Mouse (Mus musculus) kidney, postnatal 0 days (tissue): ENCODE measurements around the gene Rnasel. TPM values are rescaled to one million over a fixed set of nuclear protein-coding genes. Genes with fewer than 3 reads are reported as not detected.

Experiments
- ATAC-seq: fragments of 200-750 bp; cut with Nextera tagmentation; replicated peaks from 2 replicates; pipeline ENCODE4 v1.8.0; 2017; ENCODE audit warnings: low read depth, moderate number of reproducible peaks, moderate TSS enrichment, moderate library complexity; ENCODE audit not compliant: low FRiP score
- DNase-seq: peaks from one replicate; pipeline ENCODE4 v3.0.0-alpha.2; 2016; ENCODE audit warnings: low spot score
- H3K27ac ChIP-seq: fragments of 300-500 bp; sonication (generic); 2 replicates; pipeline ENCODE4 v1.5.1; 2014; ENCODE audit warnings: mild to moderate bottlenecking
- H3K27me3 ChIP-seq: fragments of 300-500 bp; sonication (generic); 2 replicates; pipeline ENCODE4 v1.6.1; 2014; ENCODE audit warnings: low read length, mixed read lengths; ENCODE audit not compliant: insufficient read depth
- H3K36me3 ChIP-seq: fragments of 300-500 bp; sonication (generic); 2 replicates; pipeline ENCODE4 v1.6.1; 2014; ENCODE audit warnings: low read length, mixed read lengths; ENCODE audit not compliant: insufficient read depth
- H3K4me1 ChIP-seq: fragments of 300-500 bp; sonication (generic); replicated peaks from 2 replicates; pipeline ENCODE4 v1.6.1; 2014; ENCODE audit warnings: antibody characterized with exemption, low read length, mixed read lengths; ENCODE audit not compliant: insufficient read depth
- H3K4me2 ChIP-seq: fragments of 300-500 bp; sonication (generic); 2 replicates; pipeline ENCODE4 v1.6.1; 2014; ENCODE audit warnings: mild to moderate bottlenecking, low read length, moderate library complexity, mixed read lengths
- H3K4me3 ChIP-seq: fragments of 300-500 bp; sonication (generic); replicated peaks from 2 replicates; pipeline ENCODE4 v1.5.1; 2014; ENCODE audit warnings: low read depth, low read length
- H3K9ac ChIP-seq: fragments of 300-500 bp; sonication (generic); 2 replicates; pipeline ENCODE4 v1.6.1; 2014; ENCODE audit warnings: low read depth, low read length
- H3K9me3 ChIP-seq: fragments of 300-500 bp; sonication (generic); replicated peaks from 2 replicates; pipeline ENCODE4 v1.6.1; 2016; ENCODE audit warnings: low read length, inconsistent platforms, mixed read lengths
- CTCF ChIP-seq: IDR thresholded peaks from 2 replicates; pipeline ENCODE4 v1.5.1; 2016; ENCODE audit warnings: antibody characterized with exemption, low read depth, mild to moderate bottlenecking, moderate library complexity
- WGBS: fragments of 180-500 bp; shearing (Covaris S2); extraction: QIAGEN DNeasy Blood & Tissue Kit; methylation state at CpG from one replicate; pipeline ENCODE4 v1.1.7; 2014; 5-methylcytosine and 5-hydroxymethylcytosine counted together
- polyA plus RNA-seq: library from polyadenylated mRNA; unstranded; fragments of >200 nt; fragmentation: Nextera tagmentation; extraction: Ambion mirVana; gene quantifications from 2 replicates; pipeline ENCODE4 v1.2.1, GENCODE M21; 2015

The Rnasel gene
- polyA plus RNA-seq, 1 experiment from 2014 or later = 10.8 TPM

DNA sequence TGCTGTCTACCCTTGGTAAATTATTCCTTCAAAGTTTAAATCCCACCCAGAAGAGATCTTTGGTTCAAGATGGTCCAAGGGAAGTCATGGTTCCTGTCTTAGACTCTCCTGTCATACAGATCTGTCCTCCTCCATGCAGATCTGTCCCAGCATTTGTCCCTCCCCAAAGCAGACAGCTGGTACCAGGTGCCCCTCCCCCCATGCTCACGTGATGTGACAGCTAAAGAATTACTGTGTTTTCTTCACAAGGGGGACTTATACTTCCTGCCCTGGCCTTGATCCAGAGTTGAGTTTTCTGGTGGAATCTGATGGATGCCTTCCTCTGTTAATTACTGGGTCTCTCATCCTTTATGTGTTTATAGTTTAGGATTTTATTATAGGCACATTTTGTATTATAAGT, 677 bp upstream of the Rnasel start:
- ATAC-seq = no peak; the same call in 1 of the 2 replicates
- 0% methylated on average over 1 of the region's 1 CpGs for WGBS
- H3K36me3 ChIP-seq = no peaks in the 10 kb centered on the region

DNA sequence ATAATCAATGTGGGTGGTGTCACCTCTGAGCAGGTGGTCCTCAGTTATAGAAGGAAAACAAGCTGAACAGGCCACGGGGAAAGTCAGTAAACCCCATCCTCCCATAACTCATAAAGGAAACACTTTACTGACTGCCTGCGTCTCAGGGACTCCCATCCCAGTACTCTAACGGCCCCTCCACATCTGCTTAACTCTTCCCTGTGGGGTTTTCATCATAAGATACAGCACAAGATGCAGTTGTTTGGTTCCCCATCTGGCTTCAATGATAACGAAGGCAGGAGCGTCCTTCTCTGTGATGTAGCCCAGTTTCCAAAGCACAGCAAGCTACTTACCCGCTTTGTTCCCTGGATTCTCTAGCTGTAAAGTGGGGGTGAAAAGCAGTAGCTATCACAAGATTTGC, 828 bp downstream of the Rnasel start:
- Histone ChIP-seq H3K4me1 (peaks cover 12% of the 10 kb centered on the region; the same call in 1 of the 2 replicates), H3K4me3 (peak overlapping the region; percentile 41; the same call in 1 of the 2 replicates), H3K27ac (peak overlapping the region; percentile 73), H3K9me3 (no peaks in the 10 kb centered on the region), H3K9ac (peak overlapping the region; percentile 60; the same call in 1 of the 2 replicates), H3K36me3 (no peaks in the 10 kb centered on the region), H3K4me2 (peak overlapping the region; percentile 63), H3K27me3 (no peaks in the 10 kb centered on the region)
- no peak for ATAC-seq
- no peak for TF ChIP-seq CTCF
- WGBS = 49% methylated on average over 6 of the region's 6 CpGs
- no peak for DNase-seq

More for the DNA sequence above, 677 bp upstream of the Rnasel start:
- Histone ChIP-seq H3K27me3 (no peaks in the 10 kb centered on the region), H3K9me3 (no peaks in the 10 kb centered on the region), H3K4me3 (no peak overlapping the region), H3K9ac (0 out of 2 replicates have a peak overlapping the region, but pooled peaks have one; percentile 60), H3K4me2 (peak overlapping the region; percentile 63), H3K27ac (peak overlapping the region; percentile 73), H3K4me1 (peaks cover 12% of the 10 kb centered on the region; the same call in 1 of the 2 replicates)
- peak; percentile 90 for DNase-seq
- no peak for TF ChIP-seq CTCF

DNA sequence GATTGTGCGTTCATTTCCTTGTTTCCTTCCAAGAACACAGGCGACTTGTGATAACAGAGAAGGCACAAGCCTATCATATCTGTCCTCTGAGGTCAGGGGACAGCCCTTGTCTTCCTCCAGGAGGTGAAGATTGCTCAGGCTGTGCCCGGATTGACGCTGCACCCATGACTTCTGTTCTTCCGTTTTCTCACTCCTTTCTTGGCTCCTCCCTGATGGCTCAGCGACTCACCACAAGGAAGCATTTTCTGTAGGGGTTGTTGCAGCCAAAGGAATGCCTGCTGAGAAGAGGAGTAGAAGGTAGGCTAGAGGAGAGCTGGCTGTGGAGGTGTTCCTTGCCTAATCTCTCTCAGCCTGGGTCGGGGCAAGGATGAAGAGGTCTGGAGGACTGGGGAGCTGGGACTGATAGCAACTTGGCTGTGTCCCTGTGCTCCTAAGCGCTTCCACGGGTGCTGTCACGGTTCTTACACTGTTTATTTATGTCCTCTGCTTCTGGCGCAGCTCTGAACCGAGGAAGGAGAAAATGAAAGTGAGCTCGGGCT, 2.6 kb downstream of the Rnasel start:
- H3K4me2 ChIP-seq = peak overlapping the region; percentile 60
- no peaks in the 10 kb centered on the region for H3K9me3 ChIP-seq
- ATAC-seq = no peak
- peak overlapping the region; percentile 36 for H3K4me3 ChIP-seq
- H3K36me3 ChIP-seq = no peaks in the 10 kb centered on the region
- H3K27me3 ChIP-seq = no peaks in the 10 kb centered on the region
- peak; percentile 80 for DNase-seq
- 19% methylated on average over 13 of the region's 13 CpGs for WGBS
- H3K9ac ChIP-seq = peak overlapping the region; percentile 51
- peak overlapping the region; percentile 84 for H3K27ac ChIP-seq
- TF ChIP-seq CTCF = no peak
- peaks cover 12% of the 10 kb centered on the region; the same call in 1 of the 2 replicates for H3K4me1 ChIP-seq

DNA sequence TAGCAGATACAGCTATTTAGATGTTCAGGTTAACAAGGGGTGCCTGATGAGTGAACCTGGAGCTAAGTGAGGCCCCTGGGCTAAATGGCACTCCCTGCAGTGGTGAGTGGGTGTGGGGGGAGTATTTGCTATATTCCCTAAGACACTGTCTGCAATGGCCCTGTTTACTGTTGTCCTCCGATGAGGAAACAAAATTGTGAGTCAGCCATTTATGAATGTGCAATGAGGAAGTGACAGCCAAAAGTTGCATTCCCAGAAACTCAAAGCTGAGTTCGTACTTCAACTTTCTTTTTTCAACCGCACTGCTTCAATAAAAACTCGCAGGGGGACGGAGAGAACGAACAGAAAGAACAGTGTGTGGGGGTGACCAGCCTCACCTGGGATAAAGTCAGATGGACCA, 3.3 kb downstream of the Rnasel start:
- peak overlapping the region; percentile 36 for H3K4me3 ChIP-seq
- no peaks in the 10 kb centered on the region for H3K27me3 ChIP-seq
- DNase-seq = no peak
- no peak for TF ChIP-seq CTCF
- H3K4me2 ChIP-seq = peak overlapping the region; percentile 60
- peak overlapping the region; percentile 51 for H3K9ac ChIP-seq
- H3K9me3 ChIP-seq = no peaks in the 10 kb centered on the region
- ATAC-seq = no peak
- 71% methylated on average over 6 of the region's 6 CpGs for WGBS
- H3K36me3 ChIP-seq = no peaks in the 10 kb centered on the region
- peak overlapping the region; percentile 84 for H3K27ac ChIP-seq
- peaks cover 12% of the 10 kb centered on the region; the same call in 1 of the 2 replicates for H3K4me1 ChIP-seq

DNA sequence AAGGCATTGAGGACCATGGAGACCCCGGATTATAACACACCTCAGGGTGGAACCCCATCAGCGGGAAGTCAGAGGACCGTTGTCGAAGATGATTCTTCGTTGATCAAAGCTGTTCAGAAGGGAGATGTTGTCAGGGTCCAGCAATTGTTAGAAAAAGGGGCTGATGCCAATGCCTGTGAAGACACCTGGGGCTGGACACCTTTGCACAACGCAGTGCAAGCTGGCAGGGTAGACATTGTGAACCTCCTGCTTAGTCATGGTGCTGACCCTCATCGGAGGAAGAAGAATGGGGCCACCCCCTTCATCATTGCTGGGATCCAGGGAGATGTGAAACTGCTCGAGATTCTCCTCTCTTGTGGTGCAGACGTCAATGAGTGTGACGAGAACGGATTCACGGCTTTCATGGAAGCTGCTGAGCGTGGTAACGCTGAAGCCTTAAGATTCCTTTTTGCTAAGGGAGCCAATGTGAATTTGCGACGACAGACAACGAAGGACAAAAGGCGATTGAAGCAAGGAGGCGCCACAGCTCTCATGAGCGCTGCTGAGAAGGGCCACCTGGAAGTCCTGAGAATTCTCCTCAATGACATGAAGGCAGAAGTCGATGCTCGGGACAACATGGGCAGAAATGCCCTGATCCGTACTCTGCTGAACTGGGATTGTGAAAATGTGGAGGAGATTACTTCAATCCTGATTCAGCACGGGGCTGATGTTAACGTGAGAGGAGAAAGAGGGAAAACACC, 4.7 kb downstream of the Rnasel start:
- no peak for DNase-seq
- no peaks in the 10 kb centered on the region for H3K27me3 ChIP-seq
- peak; percentile 24; the same call in 1 of the 2 replicates for TF ChIP-seq CTCF
- WGBS = 71% methylated on average over 25 of the region's 25 CpGs
- H3K27ac ChIP-seq = no peak overlapping the region
- H3K36me3 ChIP-seq = 0 out of 2 replicates have a peak, but pooled peaks cover 6% of the 10 kb centered on the region
- H3K4me1 ChIP-seq = peaks cover 12% of the 10 kb centered on the region; the same call in 1 of the 2 replicates
- no peak overlapping the region for H3K9ac ChIP-seq
- H3K4me3 ChIP-seq = no peak overlapping the region
- H3K4me2 ChIP-seq = no peak overlapping the region
- no peak for ATAC-seq
- H3K9me3 ChIP-seq = no peaks in the 10 kb centered on the region

DNA sequence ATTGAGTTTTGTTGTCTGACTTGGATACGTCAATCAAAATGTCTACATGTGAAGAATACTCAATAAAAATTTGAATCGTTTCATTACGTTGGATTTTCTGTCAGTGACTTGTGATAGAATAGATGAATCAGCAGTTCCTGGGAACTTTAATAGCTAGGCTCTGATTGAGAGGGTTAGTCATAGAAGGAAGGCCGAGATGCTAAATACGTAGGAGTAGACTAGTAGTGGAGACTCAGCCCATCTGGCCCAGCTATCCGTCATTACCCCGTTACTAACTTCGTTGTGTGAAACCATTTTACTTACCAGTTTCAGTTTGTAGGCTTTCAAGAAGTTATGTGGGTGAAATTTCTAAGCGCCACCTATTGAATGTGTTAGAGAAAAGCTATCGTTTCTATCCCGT, 14.9 kb downstream of the Rnasel start:
- Histone ChIP-seq H3K4me3 (no peak overlapping the region), H3K4me2 (no peak overlapping the region), H3K9me3 (no peaks in the 10 kb centered on the region), H3K9ac (no peak overlapping the region), H3K36me3 (no peaks in the 10 kb centered on the region), H3K27me3 (no peaks in the 10 kb centered on the region), H3K27ac (no peak overlapping the region), H3K4me1 (no peaks in the 10 kb centered on the region)
- 85% methylated on average over 11 of the region's 11 CpGs for WGBS
- DNase-seq = no peak
- no peak for ATAC-seq
- TF ChIP-seq CTCF = no peak
